Mouse (Mus musculus) stomach, embryonic 14.5 days (tissue): ENCODE results near the gene Rpl38. TPM values are rescaled to one million over a fixed set of nuclear protein-coding genes. Genes with fewer than 3 reads are reported as not detected.

Source experiments
- ATAC-seq: fragments of 200-750 bp; cut with Nextera tagmentation; 2 replicates; pipeline ENCODE4 v1.8.0; 2017; ENCODE audit warnings: low read depth, moderate TSS enrichment; ENCODE audit not compliant: insufficient number of reproducible peaks, insufficient read depth, low FRiP score
- H3K27ac ChIP-seq: fragments of 300-500 bp; sonication (generic); 2 replicates; pipeline ENCODE4 v1.5.1; 2014; ENCODE audit warnings: mild to moderate bottlenecking, low read length, moderate library complexity, mixed read lengths
- H3K27me3 ChIP-seq: fragments of 300-500 bp; sonication (generic); 2 replicates; pipeline ENCODE4 v1.6.1; 2014; ENCODE audit warnings: low read length, control low read depth, mixed read lengths; ENCODE audit not compliant: control insufficient read depth, insufficient read depth
- H3K36me3 ChIP-seq: fragments of 300-500 bp; sonication (generic); 2 replicates; pipeline ENCODE4 v1.6.1; 2014; ENCODE audit warnings: mild to moderate bottlenecking, control low read depth, low read length, moderate library complexity, mixed read lengths; ENCODE audit not compliant: control insufficient read depth, insufficient read depth
- H3K4me1 ChIP-seq: fragments of 300-500 bp; sonication (generic); 2 replicates; pipeline ENCODE4 v1.6.1; 2014; ENCODE audit warnings: low read length, control low read depth, mixed read lengths; ENCODE audit not compliant: control insufficient read depth, insufficient read depth
- H3K4me2 ChIP-seq: fragments of 300-500 bp; sonication (generic); replicated peaks from 2 replicates; pipeline ENCODE4 v1.6.1; 2014; ENCODE audit warnings: low read depth, low read length, control low read depth
- H3K4me3 ChIP-seq: fragments of 300-500 bp; sonication (generic); 2 replicates; pipeline ENCODE4 v1.5.1; 2014; ENCODE audit warnings: low read depth, low read length, control low read depth
- H3K9ac ChIP-seq: fragments of 300-500 bp; sonication (generic); replicated peaks from 2 replicates; pipeline ENCODE4 v1.6.1; 2014; ENCODE audit warnings: low read depth, mild to moderate bottlenecking, control low read depth, low read length, moderate library complexity, mixed read lengths
- H3K9me3 ChIP-seq: fragments of 300-500 bp; sonication (generic); 2 replicates; pipeline ENCODE4 v1.6.1; 2016; ENCODE audit warnings: low read depth, low read length, control low read depth; ENCODE audit not compliant: control insufficient read depth
- WGBS: fragments of 180-500 bp; shearing (Covaris S2); extraction: QIAGEN DNeasy Blood & Tissue Kit; methylation state at CpG from one replicate; pipeline ENCODE4 v1.1.7; 2014; 5-methylcytosine and 5-hydroxymethylcytosine counted together
- polyA plus RNA-seq: library from polyadenylated mRNA; unstranded; fragments of >200 nt; fragmentation: Nextera tagmentation; extraction: Ambion mirVana; gene quantifications from 2 replicates; pipeline ENCODE4 v1.2.1, GENCODE M21; 2014

Gene Rpl38
- polyA plus RNA-seq, 1 experiment from 2014 or later = 1,057 TPM

- Histone ChIP-seq H3K27ac (no peak overlapping the region), H3K27me3 (no peaks in the 10 kb centered on the region), H3K36me3 (peaks cover 20% of the 10 kb centered on the region), H3K9ac (peak overlapping the region; percentile 31; the same call in 1 of the 2 replicates), H3K4me1 (peaks cover 31% of the 10 kb centered on the region), H3K9me3 (no peaks in the 10 kb centered on the region), H3K4me2 (peak overlapping the region; percentile 96), H3K4me3 (peak overlapping the region; percentile 51; the same call in 1 of the 2 replicates)
- no peak for ATAC-seq
- 67% methylated on average over 6 of the region's 9 CpGs for WGBS
Measured at GRCm38 (mm10) chr11:114676896-114677530, 8.7 kb downstream of the Rpl38 start.

GRCm38 (mm10) chr11:114679582-114679981, 11.3 kb downstream of the Rpl38 start:
- 55% methylated on average over 8 of the region's 8 CpGs for WGBS
- no peaks in the 10 kb centered on the region for H3K27me3 ChIP-seq
- no peak for ATAC-seq
- H3K9me3 ChIP-seq = no peaks in the 10 kb centered on the region
- H3K4me2 ChIP-seq = no peak overlapping the region
- no peak overlapping the region for H3K9ac ChIP-seq
- H3K4me3 ChIP-seq = no peak overlapping the region
- no peaks in the 10 kb centered on the region for H3K36me3 ChIP-seq
- peaks cover 33% of the 10 kb centered on the region for H3K4me1 ChIP-seq
- no peak overlapping the region for H3K27ac ChIP-seq

GRCm38 (mm10) chr11:114680291-114680690, 12.0 kb downstream of the Rpl38 start:
- no peak for ATAC-seq
- Histone ChIP-seq H3K9me3 (no peaks in the 10 kb centered on the region), H3K4me2 (no peak overlapping the region), H3K27ac (no peak overlapping the region), H3K9ac (no peak overlapping the region), H3K27me3 (no peaks in the 10 kb centered on the region), H3K4me1 (peaks cover 38% of the 10 kb centered on the region), H3K4me3 (no peak overlapping the region), H3K36me3 (no peaks in the 10 kb centered on the region)
- 58% methylated on average over 10 of the region's 10 CpGs for WGBS

GRCm38 (mm10) chr11:114681054-114681453, 12.7 kb downstream of the Rpl38 start:
- H3K4me1 ChIP-seq = peaks cover 41% of the 10 kb centered on the region
- H3K27me3 ChIP-seq = no peaks in the 10 kb centered on the region
- H3K9me3 ChIP-seq = no peaks in the 10 kb centered on the region
- no peak overlapping the region for H3K4me3 ChIP-seq
- 38% methylated on average over 5 of the region's 5 CpGs for WGBS
- H3K36me3 ChIP-seq = no peaks in the 10 kb centered on the region
- no peak overlapping the region for H3K9ac ChIP-seq
- H3K27ac ChIP-seq = no peak overlapping the region
- H3K4me2 ChIP-seq = no peak overlapping the region
- no peak for ATAC-seq

- H3K27ac ChIP-seq = no peak overlapping the region
- H3K4me3 ChIP-seq = no peak overlapping the region
- no peaks in the 10 kb centered on the region for H3K36me3 ChIP-seq
- H3K27me3 ChIP-seq = no peaks in the 10 kb centered on the region
- no peaks in the 10 kb centered on the region for H3K9me3 ChIP-seq
- H3K4me1 ChIP-seq = peaks cover 29% of the 10 kb centered on the region
- H3K9ac ChIP-seq = no peak overlapping the region
- no peak overlapping the region for H3K4me2 ChIP-seq
- ATAC-seq = no peak
- WGBS = 94% methylated on average over 13 of the region's 13 CpGs
Measured at GRCm38 (mm10) chr11:114682321-114682900, 14.1 kb downstream of the Rpl38 start.

- Histone ChIP-seq H3K36me3 (no peaks in the 10 kb centered on the region), H3K27me3 (no peaks in the 10 kb centered on the region), H3K27ac (no peak overlapping the region), H3K9me3 (no peaks in the 10 kb centered on the region), H3K4me3 (no peak overlapping the region), H3K4me2 (no peak overlapping the region), H3K9ac (no peak overlapping the region), H3K4me1 (peaks cover 29% of the 10 kb centered on the region)
- ATAC-seq = no peak
- WGBS = 87% methylated on average over 10 of the region's 10 CpGs
Measured at GRCm38 (mm10) chr11:114683029-114683721, 14.9 kb downstream of the Rpl38 start.

GRCm38 (mm10) chr11:114683722-114684621, 15.6 kb downstream of the Rpl38 start:
- 73% methylated on average over 20 of the region's 20 CpGs for WGBS
- ATAC-seq = no peak

More at GRCm38 (mm10) chr11:114683722-114684621, 15.6 kb downstream of the Rpl38 start:
- Histone ChIP-seq H3K4me2 (no peak overlapping the region), H3K4me1 (peaks cover 29% of the 10 kb centered on the region), H3K36me3 (no peaks in the 10 kb centered on the region), H3K27ac (no peak overlapping the region), H3K9me3 (no peaks in the 10 kb centered on the region), H3K4me3 (no peak overlapping the region), H3K27me3 (no peaks in the 10 kb centered on the region), H3K9ac (no peak overlapping the region)
